Mouse (Mus musculus): ENCODE data around the gene Sdhaf2. TPM values are rescaled to one million over a fixed set of nuclear protein-coding genes. Genes with fewer than 3 reads are reported as not detected.
"Not testable (repeated sequence)": the region's sequence is repeated elsewhere in the genome, so short reads cannot be mapped to it uniquely, and the experiment has no call there.

The Sdhaf2 gene
- 62.8 and 69.1 TPM in 2 replicates for polyA plus RNA-seq (2015; fragmentation: Nextera tagmentation; extraction: Ambion mirVana)

GRCm38 (mm10) chr19:10525910-10526309, at the start of gene Sdhaf2:
TSS of gene Sdhaf2 (minus strand) at chr19:10526142.
- no peaks in the 10 kb centered on the region for H3K9me3 ChIP-seq
- peak within 1 kb of the TSS; percentile 72 for H3K4me2 ChIP-seq
- 0 out of 2 replicates have a peak, but pooled peaks have one; percentile 1 for ATAC-seq (ENCODE audit: low FRiP score, low read depth)
- peaks cover 33% of the 10 kb centered on the region for H3K4me1 ChIP-seq (replicated peaks)
- WGBS, result 1% methylated on average over 11 of the region's 11 CpGs
- peaks cover 18% of the 10 kb centered on the region for H3K36me3 ChIP-seq
- H3K27me3 ChIP-seq, result no peaks in the 10 kb centered on the region
- H3K4me3 ChIP-seq, result peak within 1 kb of the TSS; percentile 94
- H3K9ac ChIP-seq, result peak within 1 kb of the TSS; percentile 95
- peak within 1 kb of the TSS; percentile 98 for H3K27ac ChIP-seq (replicated peaks)

- no peak for ATAC-seq (ENCODE audit: low FRiP score, low read depth)
- Histone ChIP-seq H3K4me2 (no peak overlapping the region), H3K9ac (no peak overlapping the region), H3K27me3 (no peaks in the 10 kb centered on the region), H3K9me3 (no peaks in the 10 kb centered on the region), H3K27ac (replicated peaks) (no peak overlapping the region), H3K4me3 (no peak overlapping the region), H3K4me1 (replicated peaks) (no peaks in the 10 kb centered on the region), H3K36me3 (peaks cover 49% of the 10 kb centered on the region)
- WGBS, result 96% methylated on average over 6 of the region's 6 CpGs
These were observed 43.7 kb upstream of the Sdhaf2 start for GRCm38 (mm10) chr19:10569627-10570026.

- peaks cover 13% of the 10 kb centered on the region for H3K36me3 ChIP-seq
- no peak for ATAC-seq (ENCODE audit: low FRiP score, low read depth)
- no peaks in the 10 kb centered on the region for H3K27me3 ChIP-seq
- no peak overlapping the region for H3K4me3 ChIP-seq
- WGBS, result 81% methylated on average over 4 of the region's 4 CpGs
- no peak overlapping the region for H3K27ac ChIP-seq (replicated peaks)
- no peaks in the 10 kb centered on the region for H3K9me3 ChIP-seq
- no peak overlapping the region for H3K9ac ChIP-seq
- H3K4me2 ChIP-seq, result no peak overlapping the region
- H3K4me1 ChIP-seq (replicated peaks), result no peaks in the 10 kb centered on the region
These were observed 39.3 kb upstream of the Sdhaf2 start for GRCm38 (mm10) chr19:10565217-10565616.

- no peak overlapping the region for H3K27ac ChIP-seq (replicated peaks)
- H3K4me3 ChIP-seq, result no peak overlapping the region
- no peak overlapping the region for H3K4me2 ChIP-seq
- no peak overlapping the region for H3K9ac ChIP-seq
- H3K27me3 ChIP-seq, result no peaks in the 10 kb centered on the region
- WGBS, result 86% methylated on average over 6 of the region's 6 CpGs
- no peaks in the 10 kb centered on the region for H3K9me3 ChIP-seq
- H3K4me1 ChIP-seq (replicated peaks), result no peaks in the 10 kb centered on the region
- peaks cover 6% of the 10 kb centered on the region; the same call in 1 of the 2 replicates for H3K36me3 ChIP-seq
- no peak for ATAC-seq (ENCODE audit: low FRiP score, low read depth)
These were observed 38.3 kb upstream of the Sdhaf2 start for GRCm38 (mm10) chr19:10564278-10564677.

GRCm38 (mm10) chr19:10562351-10562750, 36.4 kb upstream of the Sdhaf2 start:
- ATAC-seq (ENCODE audit: low FRiP score, low read depth), result no peak
- Histone ChIP-seq H3K27me3 (no peaks in the 10 kb centered on the region), H3K4me2 (no peak overlapping the region), H3K36me3 (no peaks in the 10 kb centered on the region), H3K27ac (replicated peaks) (no peak overlapping the region), H3K9ac (no peak overlapping the region), H3K9me3 (no peaks in the 10 kb centered on the region), H3K4me3 (no peak overlapping the region), H3K4me1 (replicated peaks) (no peaks in the 10 kb centered on the region)
- 58% methylated on average over 5 of the region's 5 CpGs for WGBS

GRCm38 (mm10) chr19:10561558-10562314, 35.8 kb upstream of the Sdhaf2 start:
- ATAC-seq (ENCODE audit: low FRiP score, low read depth), result no peak
- Histone ChIP-seq H3K4me2 (no peak overlapping the region), H3K4me3 (no peak overlapping the region), H3K27ac (replicated peaks) (no peak overlapping the region), H3K4me1 (replicated peaks) (peaks cover under 1% of the 10 kb centered on the region; the same call in 1 of the 2 replicates), H3K9ac (no peak overlapping the region), H3K9me3 (no peaks in the 10 kb centered on the region), H3K36me3 (no peaks in the 10 kb centered on the region), H3K27me3 (no peaks in the 10 kb centered on the region)
- WGBS, result 66% methylated on average over 6 of the region's 6 CpGs

- no peak overlapping the region for H3K4me3 ChIP-seq
- H3K27ac ChIP-seq (replicated peaks), result no peak overlapping the region
- no peaks in the 10 kb centered on the region for H3K36me3 ChIP-seq
- H3K9ac ChIP-seq, result no peak overlapping the region
- peaks cover 9% of the 10 kb centered on the region for H3K4me1 ChIP-seq (replicated peaks)
- H3K4me2 ChIP-seq, result no peak overlapping the region
- no peaks in the 10 kb centered on the region for H3K9me3 ChIP-seq
- H3K27me3 ChIP-seq, result no peaks in the 10 kb centered on the region
- WGBS, result 41% methylated on average over 5 of the region's 5 CpGs
- no peak for ATAC-seq (ENCODE audit: low FRiP score, low read depth)
These were observed 34.2 kb upstream of the Sdhaf2 start for GRCm38 (mm10) chr19:10560108-10560507.

- not testable (repeated sequence) for H3K27ac ChIP-seq (replicated peaks); H3K27me3 ChIP-seq; ATAC-seq (ENCODE audit: low FRiP score, low read depth); H3K9ac ChIP-seq; H3K4me2 ChIP-seq; H3K9me3 ChIP-seq; H3K4me3 ChIP-seq; H3K36me3 ChIP-seq
- WGBS, result 72% methylated on average over 4 of the region's 4 CpGs
- H3K4me1 ChIP-seq (replicated peaks), result peaks cover 23% of the 10 kb centered on the region
These were observed 32.0 kb upstream of the Sdhaf2 start for GRCm38 (mm10) chr19:10557837-10558375.

- no peak for ATAC-seq (ENCODE audit: low FRiP score, low read depth)
- H3K36me3 ChIP-seq, result peaks cover 12% of the 10 kb centered on the region
- no peaks in the 10 kb centered on the region for H3K9me3 ChIP-seq
- H3K27me3 ChIP-seq, result no peaks in the 10 kb centered on the region
- peaks cover 23% of the 10 kb centered on the region for H3K4me1 ChIP-seq (replicated peaks)
- no peak overlapping the region for H3K9ac ChIP-seq
- no peak overlapping the region for H3K27ac ChIP-seq (replicated peaks)
- H3K4me3 ChIP-seq, result no peak overlapping the region
- H3K4me2 ChIP-seq, result no peak overlapping the region
- 68% methylated on average over 2 of the region's 2 CpGs for WGBS
These were observed 31.5 kb upstream of the Sdhaf2 start for GRCm38 (mm10) chr19:10557430-10557829.

- Histone ChIP-seq H3K36me3 (peaks cover 16% of the 10 kb centered on the region), H3K9ac (no peak overlapping the region), H3K4me1 (replicated peaks) (peaks cover 23% of the 10 kb centered on the region), H3K27me3 (no peaks in the 10 kb centered on the region), H3K4me2 (no peak overlapping the region), H3K4me3 (no peak overlapping the region), H3K27ac (replicated peaks) (no peak overlapping the region), H3K9me3 (no peaks in the 10 kb centered on the region)
- ATAC-seq (ENCODE audit: low FRiP score, low read depth), result no peak
- 72% methylated on average over 2 of the region's 2 CpGs for WGBS
These were observed 31.1 kb upstream of the Sdhaf2 start for GRCm38 (mm10) chr19:10557001-10557400.

- Histone ChIP-seq H3K4me3 (peak within 1 kb of the TSS; percentile 62), H3K27ac (replicated peaks) (peak within 1 kb of the TSS; percentile 89), H3K9me3 (no peaks in the 10 kb centered on the region), H3K4me2 (peak within 1 kb of the TSS; percentile 89), H3K4me1 (replicated peaks) (peaks cover 23% of the 10 kb centered on the region), H3K27me3 (no peaks in the 10 kb centered on the region), H3K9ac (peak within 1 kb of the TSS; percentile 67), H3K36me3 (peaks cover 27% of the 10 kb centered on the region)
- under 1% methylated on average over 43 of the region's 43 CpGs for WGBS
- ATAC-seq (ENCODE audit: low FRiP score, low read depth), result peak; percentile 98
These were observed 29.9 kb upstream of the Sdhaf2 start, which contains the start of gene Tmem216 for GRCm38 (mm10) chr19:10555624-10556510. TSS of gene Tmem216 (minus strand) at chr19:10556238.

- Histone ChIP-seq H3K27ac (replicated peaks) (no peak overlapping the region), H3K4me3 (no peak overlapping the region), H3K27me3 (no peaks in the 10 kb centered on the region), H3K4me1 (replicated peaks) (no peaks in the 10 kb centered on the region), H3K9ac (no peak overlapping the region), H3K36me3 (peaks cover 87% of the 10 kb centered on the region), H3K4me2 (no peak overlapping the region), H3K9me3 (no peaks in the 10 kb centered on the region)
- WGBS, result 95% methylated on average over 5 of the region's 5 CpGs
- no peak for ATAC-seq (ENCODE audit: low FRiP score, low read depth)
These were observed 13.5 kb upstream of the Sdhaf2 start for GRCm38 (mm10) chr19:10539454-10539853.

All from hindbrain, embryonic 15.5 days (tissue).